Mouse (Mus musculus) midbrain, embryonic 13.5 days (tissue): ENCODE measurements around the gene Ptpn3. TPM values are rescaled to one million over a fixed set of nuclear protein-coding genes. Genes with fewer than 3 reads are reported as not detected.
A peak's percentile ranks its signal among the peaks of the same experiment; 100 is the strongest.

Source experiments
- ATAC-seq: fragments of 200-750 bp; cut with Nextera tagmentation; 2 replicates; pipeline ENCODE4 v1.8.0; 2017; ENCODE audit warnings: mild to moderate bottlenecking, moderate TSS enrichment, moderate library complexity
- H3K27ac ChIP-seq: fragments of 300-500 bp; sonication (generic); 2 replicates; pipeline ENCODE4 v1.5.1; 2015; ENCODE audit warnings: inconsistent platforms, mild to moderate bottlenecking, moderate library complexity
- H3K27me3 ChIP-seq: fragments of 300-500 bp; sonication (generic); 2 replicates; pipeline ENCODE4 v1.6.1; 2015; ENCODE audit warnings: mild to moderate bottlenecking, inconsistent platforms
- H3K36me3 ChIP-seq: fragments of 300-500 bp; sonication (generic); 2 replicates; pipeline ENCODE4 v1.6.1; 2015; ENCODE audit warnings: mild to moderate bottlenecking, inconsistent platforms
- H3K4me1 ChIP-seq: fragments of 300-500 bp; sonication (generic); replicated peaks from 2 replicates; pipeline ENCODE4 v1.6.1; 2015; ENCODE audit warnings: inconsistent platforms
- H3K4me2 ChIP-seq: fragments of 300-500 bp; sonication (generic); replicated peaks from 2 replicates; pipeline ENCODE4 v1.6.1; 2015; ENCODE audit warnings: moderate library complexity, mild to moderate bottlenecking, inconsistent platforms
- H3K4me3 ChIP-seq: fragments of 300-500 bp; sonication (generic); replicated peaks from 2 replicates; pipeline ENCODE4 v1.5.1; 2015; ENCODE audit warnings: mild to moderate bottlenecking, inconsistent platforms
- H3K9ac ChIP-seq: fragments of 300-500 bp; sonication (generic); replicated peaks from 2 replicates; pipeline ENCODE4 v1.6.1; 2015; ENCODE audit warnings: mild to moderate bottlenecking, inconsistent platforms
- H3K9me3 ChIP-seq: fragments of 300-500 bp; sonication (generic); 2 replicates; pipeline ENCODE4 v1.6.1; 2016; ENCODE audit warnings: mild to moderate bottlenecking, inconsistent platforms
- WGBS: fragments of 180-500 bp; shearing (Covaris S2); methylation state at CpG from one replicate; pipeline ENCODE4 v1.1.7; 2015; 5-methylcytosine and 5-hydroxymethylcytosine counted together
- polyA plus RNA-seq: library from polyadenylated mRNA; unstranded; fragments of >200 nt; fragmentation: Nextera tagmentation; extraction: Ambion mirVana; gene quantifications from 2 replicates; pipeline ENCODE4 v1.2.1, GENCODE M21; 2015

Ptpn3 gene
- polyA plus RNA-seq, 1 experiment from 2014 or later, result 1.5 TPM

- ATAC-seq, result no peak
- H3K9me3 ChIP-seq, result no peaks in the 10 kb centered on the region
- H3K9ac ChIP-seq, result no peak overlapping the region
- no peaks in the 10 kb centered on the region for H3K36me3 ChIP-seq
- H3K4me3 ChIP-seq, result no peak overlapping the region
- H3K4me2 ChIP-seq, result no peak overlapping the region
- WGBS, result 81% methylated on average over 8 of the region's 8 CpGs
- no peaks in the 10 kb centered on the region for H3K27me3 ChIP-seq
- H3K4me1 ChIP-seq, result no peaks in the 10 kb centered on the region
- no peak overlapping the region for H3K27ac ChIP-seq
These were observed 10.9 kb upstream of the Ptpn3 start for GRCm38 (mm10) chr4:57312256-57313166.

GRCm38 (mm10) chr4:57311750-57312149 lies 10.1 kb upstream of the Ptpn3 start:
- H3K9me3 ChIP-seq, result no peaks in the 10 kb centered on the region
- H3K4me2 ChIP-seq, result no peak overlapping the region
- no peak overlapping the region for H3K27ac ChIP-seq
- no peaks in the 10 kb centered on the region for H3K4me1 ChIP-seq
- 91% methylated on average over 4 of the region's 4 CpGs for WGBS
- H3K27me3 ChIP-seq, result no peaks in the 10 kb centered on the region
- H3K36me3 ChIP-seq, result no peaks in the 10 kb centered on the region
- no peak overlapping the region for H3K9ac ChIP-seq
- ATAC-seq, result no peak
- H3K4me3 ChIP-seq, result no peak overlapping the region

GRCm38 (mm10) chr4:57308214-57309000 lies 6.8 kb upstream of the Ptpn3 start:
- 0 out of 2 replicates have a peak overlapping the region, but pooled peaks have one; percentile 6 for H3K4me2 ChIP-seq
- 0 out of 2 replicates have a peak, but pooled peaks cover 3% of the 10 kb centered on the region for H3K27me3 ChIP-seq
- WGBS, result 49% methylated on average over 26 of the region's 26 CpGs
- no peak overlapping the region for H3K4me3 ChIP-seq
- ATAC-seq, result no peak
- no peak overlapping the region for H3K9ac ChIP-seq
- no peaks in the 10 kb centered on the region for H3K9me3 ChIP-seq
- no peak overlapping the region for H3K27ac ChIP-seq
- no peaks in the 10 kb centered on the region for H3K36me3 ChIP-seq
- H3K4me1 ChIP-seq, result 0 out of 2 replicates have a peak, but pooled peaks cover 3% of the 10 kb centered on the region

GRCm38 (mm10) chr4:57307747-57308146 lies 6.1 kb upstream of the Ptpn3 start:
- Histone ChIP-seq H3K36me3 (no peaks in the 10 kb centered on the region), H3K4me3 (no peak overlapping the region), H3K27ac (no peak overlapping the region), H3K27me3 (peaks cover 6% of the 10 kb centered on the region; the same call in 1 of the 2 replicates), H3K4me2 (no peak overlapping the region), H3K9ac (no peak overlapping the region), H3K4me1 (0 out of 2 replicates have a peak, but pooled peaks cover 3% of the 10 kb centered on the region), H3K9me3 (no peaks in the 10 kb centered on the region)
- WGBS, result 86% methylated on average over 4 of the region's 4 CpGs
- ATAC-seq, result no peak

- Histone ChIP-seq H3K27me3 (peaks cover 10% of the 10 kb centered on the region; the same call in 1 of the 2 replicates), H3K4me3 (no peak overlapping the region), H3K9ac (no peak overlapping the region), H3K27ac (no peak overlapping the region), H3K4me1 (peaks cover 9% of the 10 kb centered on the region; the same call in 1 of the 2 replicates), H3K9me3 (no peaks in the 10 kb centered on the region), H3K4me2 (no peak overlapping the region), H3K36me3 (no peaks in the 10 kb centered on the region)
- ATAC-seq, result no peak
- WGBS, result 91% methylated on average over 4 of the region's 4 CpGs
These were observed 4.6 kb upstream of the Ptpn3 start for GRCm38 (mm10) chr4:57306260-57306659.

- no peak overlapping the region for H3K4me3 ChIP-seq
- H3K27me3 ChIP-seq, result peaks cover 15% of the 10 kb centered on the region
- ATAC-seq, result no peak
- peaks cover 14% of the 10 kb centered on the region for H3K4me1 ChIP-seq
- no peak overlapping the region for H3K4me2 ChIP-seq
- H3K9ac ChIP-seq, result no peak overlapping the region
- 71% methylated on average over 7 of the region's 7 CpGs for WGBS
- H3K36me3 ChIP-seq, result no peaks in the 10 kb centered on the region
- H3K9me3 ChIP-seq, result no peaks in the 10 kb centered on the region
- no peak overlapping the region for H3K27ac ChIP-seq
These were observed 4.0 kb upstream of the Ptpn3 start for GRCm38 (mm10) chr4:57305644-57306043.

GRCm38 (mm10) chr4:57300469-57301409 lies 898 bp downstream of the Ptpn3 start:
- H3K4me3 ChIP-seq, result peak overlapping the region; percentile 69
- H3K4me1 ChIP-seq, result peaks cover 33% of the 10 kb centered on the region
- H3K27ac ChIP-seq, result no peak overlapping the region
- H3K36me3 ChIP-seq, result no peaks in the 10 kb centered on the region
- peaks cover 54% of the 10 kb centered on the region for H3K27me3 ChIP-seq
- peak overlapping the region; percentile 92 for H3K4me2 ChIP-seq
- H3K9ac ChIP-seq, result peak overlapping the region; percentile 68
- no peaks in the 10 kb centered on the region for H3K9me3 ChIP-seq
- WGBS, result under 1% methylated on average over 37 of the region's 37 CpGs
- no peak for ATAC-seq

GRCm38 (mm10) chr4:57299701-57300468 lies 1.8 kb downstream of the Ptpn3 start:
- Histone ChIP-seq H3K4me3 (peak overlapping the region; percentile 69), H3K4me2 (peak overlapping the region; percentile 92), H3K36me3 (no peaks in the 10 kb centered on the region), H3K27me3 (peaks cover 54% of the 10 kb centered on the region), H3K4me1 (peaks cover 30% of the 10 kb centered on the region), H3K9ac (peak overlapping the region; percentile 68), H3K27ac (no peak overlapping the region), H3K9me3 (no peaks in the 10 kb centered on the region)
- 1% methylated on average over 73 of the region's 97 CpGs for WGBS
- ATAC-seq, result peak; percentile 66

- Histone ChIP-seq H3K27ac (no peak overlapping the region), H3K4me1 (peaks cover 30% of the 10 kb centered on the region), H3K36me3 (no peaks in the 10 kb centered on the region), H3K4me3 (peak overlapping the region; percentile 69), H3K9me3 (no peaks in the 10 kb centered on the region), H3K4me2 (peak overlapping the region; percentile 92), H3K27me3 (peaks cover 54% of the 10 kb centered on the region), H3K9ac (peak overlapping the region; percentile 68; the same call in 1 of the 2 replicates)
- ATAC-seq, result no peak
- WGBS, result 3% methylated on average over 9 of the region's 9 CpGs
These were observed 2.3 kb downstream of the Ptpn3 start for GRCm38 (mm10) chr4:57299308-57299700.

GRCm38 (mm10) chr4:57298181-57298580 lies 3.5 kb downstream of the Ptpn3 start:
- Histone ChIP-seq H3K9ac (no peak overlapping the region), H3K4me1 (peaks cover 30% of the 10 kb centered on the region), H3K9me3 (no peaks in the 10 kb centered on the region), H3K4me3 (no peak overlapping the region), H3K27ac (no peak overlapping the region), H3K36me3 (no peaks in the 10 kb centered on the region), H3K27me3 (peaks cover 51% of the 10 kb centered on the region), H3K4me2 (no peak overlapping the region)
- no peak for ATAC-seq
- 73% methylated on average over 4 of the region's 4 CpGs for WGBS
